ENCODE assay signal across 12 mouse cellular contexts in genomic region chr5:77290606-77291005, GRCm38 (mm10).
"Had no signal": no experiment of that assay in that cellular context is flagged by ENCODE, and none has a peak within 500 bp of the region (broad histone marks: within the 10 kb centered on the region; RNA-seq: fewer than 3 reads in every experiment).

No protein-coding gene starts in this region.

- H3K4me2 ChIP-seq: limb, embryonic 12.5 days; lung, embryonic 15.5 days; midbrain, embryonic 13.5 days; neural tube, embryonic 12.5 days had no signal

- H3K4me3 ChIP-seq: limb, embryonic 12.5 days; lung, embryonic 15.5 days; midbrain, embryonic 13.5 days; neural tube, embryonic 12.5 days had no signal

- H3K9ac ChIP-seq: limb, embryonic 12.5 days; lung, embryonic 15.5 days; midbrain, embryonic 13.5 days; neural tube, embryonic 12.5 days had no signal

- H3K27me3 ChIP-seq: limb, embryonic 12.5 days; lung, embryonic 15.5 days; midbrain, embryonic 13.5 days; neural tube, embryonic 12.5 days had no signal

- ATAC-seq: intestine, embryonic 16.5 days; midbrain, embryonic 13.5 days had no signal

- H3K27ac ChIP-seq: limb, embryonic 12.5 days; lung, embryonic 15.5 days; midbrain, embryonic 13.5 days; neural tube, embryonic 12.5 days had no signal

- DNase-seq: kidney, adult 9 months; kidney, postnatal 10 days; kidney, postnatal 4 days; lung, postnatal 36 days; retina, postnatal 1 day; right cerebral cortex, postnatal 4 days; thymus, postnatal 36 days had no signal

- H3K9me3 ChIP-seq: lung, embryonic 15.5 days; midbrain, embryonic 13.5 days; neural tube, embryonic 12.5 days had no signal

- H3K4me1 ChIP-seq: limb, embryonic 12.5 days; lung, embryonic 15.5 days; neural tube, embryonic 12.5 days had no signal
